Mouse (Mus musculus): ENCODE measurements around the gene Ntmt1.

Gene Ntmt1

DNA sequence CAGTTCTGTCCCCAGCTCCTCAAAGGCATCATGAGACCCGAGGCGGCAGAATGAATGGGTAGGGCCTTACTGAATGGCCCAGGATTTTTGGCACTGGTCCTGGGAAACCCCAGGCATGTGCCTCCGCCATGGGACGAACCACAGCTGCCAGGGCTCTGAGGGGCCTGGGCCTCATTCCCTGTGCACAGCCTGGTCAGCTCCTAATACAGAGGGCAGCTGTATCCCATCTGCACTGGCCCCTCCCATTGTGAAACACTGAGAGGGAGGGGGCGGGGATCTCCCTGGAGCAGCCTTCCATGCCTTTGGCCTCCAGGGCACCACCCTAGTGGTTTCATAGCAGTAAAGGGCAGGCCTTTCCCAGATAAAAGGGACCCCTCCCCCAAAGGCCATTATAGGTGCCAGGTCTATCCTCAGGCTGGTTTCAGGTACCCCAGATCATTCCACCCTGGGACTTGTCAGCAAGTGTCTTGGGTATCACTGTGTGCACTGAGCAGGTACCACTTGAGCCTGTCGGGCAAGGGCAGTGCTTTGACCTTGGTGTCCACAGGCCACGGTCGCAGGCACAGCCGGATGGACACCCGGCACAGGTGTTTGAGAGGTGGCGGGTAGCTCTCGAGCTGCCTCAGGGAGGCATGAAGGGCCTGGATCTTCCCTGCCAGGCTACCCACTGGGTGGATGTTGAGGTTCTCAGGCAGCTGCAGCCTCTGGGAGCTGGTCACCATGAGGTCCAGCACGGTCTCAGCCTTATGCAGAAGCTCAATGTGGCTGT lies 15.9 kb downstream of the Ntmt1 start:
- DNase-seq (ENCODE audit: low spot score), result peak; percentile 36

DNA sequence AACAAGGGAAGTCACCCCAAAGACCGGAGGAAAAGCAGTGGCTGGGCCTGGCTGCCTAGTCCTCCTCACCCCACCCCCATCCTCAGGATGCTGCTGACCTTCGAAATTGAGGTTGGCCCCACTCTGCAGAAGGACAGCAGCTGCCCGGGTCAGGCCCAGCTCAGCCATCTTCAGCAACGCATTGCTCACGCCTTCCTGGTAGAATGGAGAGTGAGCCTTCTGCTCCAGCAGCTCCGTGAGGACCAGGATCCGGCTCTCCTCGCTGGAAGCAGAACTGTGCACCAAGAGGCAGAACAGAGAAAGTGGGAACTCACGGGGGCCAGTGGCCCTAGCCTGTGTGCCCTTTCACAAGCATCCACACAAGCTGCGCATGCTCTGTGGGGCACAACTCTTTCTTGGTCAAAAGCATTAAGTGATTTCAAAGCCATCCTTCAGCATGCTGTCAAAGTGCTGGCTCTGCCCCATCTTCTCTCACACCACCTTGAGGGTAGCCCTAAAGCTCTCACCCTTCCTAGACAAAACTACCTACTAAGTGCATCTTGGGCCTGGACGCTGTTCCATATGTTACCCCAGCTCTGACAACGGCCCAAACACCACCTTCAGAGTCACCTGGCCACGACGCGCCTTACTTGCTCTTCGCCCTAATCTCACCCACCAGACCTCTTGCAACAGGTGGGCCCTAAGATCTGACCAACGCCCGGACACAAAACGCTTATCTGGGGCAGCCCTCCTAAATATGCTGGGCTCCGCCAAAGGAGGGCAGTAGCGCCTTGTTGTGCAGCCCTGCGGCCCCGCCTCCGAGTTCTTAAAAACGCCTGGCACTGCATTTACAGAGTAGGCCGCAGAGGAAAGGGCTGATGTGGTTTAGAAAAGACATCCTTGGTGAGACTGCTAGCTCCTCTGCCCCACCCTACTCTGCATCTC lies 19.5 kb downstream of the Ntmt1 start:
- DNase-seq (ENCODE audit: low spot score), result peak; percentile 61

DNA sequence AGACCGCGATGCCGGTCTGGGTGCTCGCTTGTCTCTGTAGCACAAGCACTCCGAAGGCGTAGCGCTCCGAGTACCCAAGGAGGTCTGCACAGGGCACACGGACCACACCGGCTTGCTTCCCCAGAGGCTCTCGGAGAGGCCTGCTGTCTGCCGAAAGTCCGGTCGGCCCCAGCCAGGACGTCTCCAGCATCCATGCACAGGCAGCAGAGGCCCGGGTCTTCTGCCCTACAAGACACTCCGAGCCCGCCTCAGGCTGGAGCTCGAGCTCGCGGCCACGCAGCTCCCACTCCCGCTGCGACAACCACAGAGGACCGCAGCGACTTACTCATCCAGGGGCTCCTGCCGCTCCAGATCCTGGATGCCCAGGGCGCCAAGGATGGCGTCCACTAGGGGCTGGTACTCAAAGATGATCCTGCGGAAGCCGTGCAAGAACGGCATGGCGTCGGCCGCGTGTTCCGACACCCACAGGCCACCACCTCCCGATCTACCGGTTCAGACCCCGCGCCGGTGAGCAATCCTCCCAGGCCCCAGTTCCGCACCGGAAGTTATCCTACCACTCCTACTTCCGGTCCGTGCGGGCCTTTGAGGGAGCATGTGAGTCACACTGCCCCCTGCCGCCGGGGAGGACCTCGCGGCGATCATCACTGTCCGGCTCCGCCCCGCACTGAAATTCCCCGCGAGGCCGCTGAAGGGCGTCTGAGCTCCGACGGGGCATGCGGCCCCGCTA lies 20.3 kb downstream of the Ntmt1 start:
- DNase-seq (ENCODE audit: low spot score), result peak; percentile 95

DNA sequence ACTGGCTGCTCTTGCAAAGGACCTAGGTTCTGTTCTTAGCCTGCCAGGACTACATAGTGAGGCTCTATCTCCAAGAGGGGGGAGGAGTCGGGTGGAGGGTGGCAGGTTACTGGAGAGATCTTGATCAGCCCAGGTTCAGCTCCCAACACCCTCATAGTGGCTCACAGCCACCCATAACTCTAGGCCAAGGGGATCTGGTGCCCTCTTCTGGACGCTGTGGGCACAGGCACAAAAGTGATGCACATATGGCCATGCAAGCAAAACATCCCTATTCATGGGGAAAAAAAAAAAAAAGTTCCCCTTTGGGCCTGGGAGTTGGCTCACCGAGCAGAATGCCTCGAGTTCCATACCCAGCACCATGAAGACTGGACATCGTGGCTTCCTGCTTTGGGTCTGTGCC lies 21.7 kb downstream of the Ntmt1 start:
- peak; percentile 37 for DNase-seq (ENCODE audit: low spot score)

DNA sequence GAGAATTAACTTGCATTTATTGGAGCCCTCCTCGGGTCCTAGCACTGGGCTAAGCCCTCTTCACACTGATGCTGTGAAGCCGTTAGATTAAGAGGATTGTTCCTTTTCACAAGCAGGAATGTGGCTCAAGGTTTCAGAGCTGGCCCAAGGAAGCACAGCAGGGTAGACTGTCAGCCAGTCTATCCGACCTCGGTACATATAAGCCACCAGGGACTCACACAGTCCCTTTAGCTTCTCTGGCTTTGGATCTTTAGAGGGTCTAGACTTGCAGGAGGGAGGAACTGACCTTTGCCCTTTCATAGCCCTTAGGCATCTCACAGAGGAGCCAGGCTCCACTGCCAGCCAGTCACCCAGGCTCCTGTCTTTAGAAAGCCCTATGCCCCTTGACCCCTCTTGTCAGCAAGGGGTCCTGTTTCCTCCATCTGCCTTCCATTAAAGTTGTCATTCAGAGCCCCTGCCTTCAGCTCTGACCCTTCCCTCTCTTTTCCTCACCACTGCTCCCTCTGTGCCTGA lies 22.7 kb downstream of the Ntmt1 start, which contains the start of gene Asb6:
TSS of gene Asb6 (minus strand) at position 51 of the 513 bp plus-strand sequence.
- DNase-seq (ENCODE audit: low spot score), result no peak

DNA sequence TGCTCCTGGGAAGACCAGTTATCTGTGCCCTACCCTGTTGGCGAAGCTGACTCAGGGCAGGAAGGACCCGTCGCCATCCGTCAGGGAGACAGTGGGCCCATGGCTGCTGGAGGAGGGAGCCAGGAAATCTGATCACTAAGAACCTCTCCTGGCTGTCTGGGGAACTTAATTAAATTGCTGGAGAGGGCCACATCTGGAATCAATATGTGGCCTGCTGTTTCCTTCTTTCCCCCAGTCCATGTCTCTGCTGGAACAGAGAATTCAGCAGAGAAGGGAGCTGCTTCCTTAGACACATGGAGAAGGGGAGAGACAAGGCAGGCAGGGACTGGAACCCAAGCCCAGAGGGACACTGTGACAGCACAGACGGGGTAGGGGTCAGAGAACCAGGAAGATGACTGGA lies 26.0 kb downstream of the Ntmt1 start:
- DNase-seq (ENCODE audit: low spot score), result no peak

DNA sequence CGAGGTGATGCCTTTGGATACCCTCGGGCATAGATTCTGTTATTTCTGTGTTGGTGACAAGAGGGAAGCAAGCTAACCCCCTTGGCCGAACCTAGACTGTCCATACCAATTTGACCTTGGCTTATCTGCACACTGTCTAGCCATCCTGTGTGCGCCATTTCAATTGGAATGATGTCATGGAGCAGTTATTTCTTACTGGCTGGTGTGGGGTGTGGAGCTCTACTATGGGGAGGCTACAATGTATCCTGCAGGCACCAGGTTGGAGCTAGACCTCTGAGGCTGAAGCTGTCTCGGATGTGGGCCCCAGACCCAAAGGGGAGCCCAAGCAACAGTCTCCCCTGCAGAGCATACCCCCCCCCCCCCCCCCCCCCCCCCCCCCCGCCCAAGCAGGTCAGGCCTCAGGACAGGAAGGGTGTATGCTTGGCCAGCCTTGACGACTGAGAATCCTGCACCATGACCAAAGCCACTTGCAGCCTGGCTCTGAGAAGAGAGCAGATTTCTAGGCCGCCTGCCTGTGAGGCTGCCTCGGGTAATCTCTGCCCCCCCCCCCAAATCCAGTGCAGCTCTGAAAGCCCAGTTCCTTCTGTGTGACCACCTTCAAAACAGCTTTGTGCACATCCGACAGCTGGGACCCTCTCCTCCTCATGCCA lies 26.9 kb downstream of the Ntmt1 start, which contains the start of gene Prrx2:
TSS of gene Prrx2 (plus strand) at position 600 of the 650 bp plus-strand sequence.
- DNase-seq (ENCODE audit: low spot score), result no peak

DNA sequence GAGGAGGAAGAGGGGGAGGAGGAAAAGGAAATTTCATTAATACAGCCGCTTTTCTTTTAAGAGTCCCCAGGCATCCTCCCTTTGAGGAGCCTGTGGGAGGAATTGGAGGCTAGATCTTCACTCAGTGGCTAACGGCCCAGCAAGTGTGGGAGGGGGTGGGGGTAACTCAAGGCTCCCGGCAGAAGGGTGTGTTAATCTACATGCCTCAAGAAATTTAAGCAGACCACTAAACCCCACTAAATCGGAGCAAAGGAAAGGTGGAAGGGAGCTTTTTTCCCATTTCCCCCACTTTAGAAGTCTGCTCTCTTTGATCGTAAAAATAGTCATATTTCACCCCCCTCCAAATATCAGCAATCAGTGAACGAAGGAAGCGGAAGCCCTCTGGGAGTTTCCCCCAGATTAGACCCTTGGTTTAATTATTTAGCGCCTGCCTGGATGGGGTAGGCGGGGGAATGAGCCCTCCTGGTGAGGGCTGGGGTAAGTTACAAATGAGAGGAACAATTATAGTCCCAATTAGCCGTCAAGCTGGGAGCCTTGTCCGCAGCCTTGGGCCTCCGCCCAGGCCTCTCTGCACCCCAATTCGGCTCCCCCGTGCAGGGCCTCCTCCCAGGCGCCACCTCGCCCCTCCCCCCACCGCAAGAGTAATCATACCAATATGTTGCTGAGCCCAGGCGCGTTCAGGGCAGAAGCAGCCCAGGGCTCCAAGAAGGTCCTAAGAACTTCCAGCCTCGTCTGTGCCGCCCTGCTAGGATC lies 28.8 kb downstream of the Ntmt1 start:
- DNase-seq (ENCODE audit: low spot score), result no peak

DNA sequence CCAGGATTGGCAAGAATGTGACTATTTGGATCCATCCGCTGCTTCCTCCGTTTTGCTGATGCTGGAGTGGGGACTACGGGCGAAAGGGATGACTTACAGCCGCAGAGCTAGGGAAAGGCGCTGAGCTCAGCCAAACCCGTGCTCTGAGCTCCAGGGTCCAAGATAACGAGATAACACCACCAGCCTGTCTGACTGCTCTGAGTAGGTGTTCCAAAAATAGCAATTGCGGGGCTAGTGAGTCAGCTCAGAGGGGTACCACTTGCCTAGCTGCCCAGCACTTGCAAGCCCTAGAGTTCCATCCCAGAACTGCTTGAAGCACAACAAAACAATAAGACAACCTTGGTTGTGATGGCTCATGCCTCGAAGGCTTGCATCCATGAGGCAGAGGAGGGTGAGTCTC lies 35.0 kb downstream of the Ntmt1 start:
- no peak for DNase-seq (ENCODE audit: low spot score)

DNA sequence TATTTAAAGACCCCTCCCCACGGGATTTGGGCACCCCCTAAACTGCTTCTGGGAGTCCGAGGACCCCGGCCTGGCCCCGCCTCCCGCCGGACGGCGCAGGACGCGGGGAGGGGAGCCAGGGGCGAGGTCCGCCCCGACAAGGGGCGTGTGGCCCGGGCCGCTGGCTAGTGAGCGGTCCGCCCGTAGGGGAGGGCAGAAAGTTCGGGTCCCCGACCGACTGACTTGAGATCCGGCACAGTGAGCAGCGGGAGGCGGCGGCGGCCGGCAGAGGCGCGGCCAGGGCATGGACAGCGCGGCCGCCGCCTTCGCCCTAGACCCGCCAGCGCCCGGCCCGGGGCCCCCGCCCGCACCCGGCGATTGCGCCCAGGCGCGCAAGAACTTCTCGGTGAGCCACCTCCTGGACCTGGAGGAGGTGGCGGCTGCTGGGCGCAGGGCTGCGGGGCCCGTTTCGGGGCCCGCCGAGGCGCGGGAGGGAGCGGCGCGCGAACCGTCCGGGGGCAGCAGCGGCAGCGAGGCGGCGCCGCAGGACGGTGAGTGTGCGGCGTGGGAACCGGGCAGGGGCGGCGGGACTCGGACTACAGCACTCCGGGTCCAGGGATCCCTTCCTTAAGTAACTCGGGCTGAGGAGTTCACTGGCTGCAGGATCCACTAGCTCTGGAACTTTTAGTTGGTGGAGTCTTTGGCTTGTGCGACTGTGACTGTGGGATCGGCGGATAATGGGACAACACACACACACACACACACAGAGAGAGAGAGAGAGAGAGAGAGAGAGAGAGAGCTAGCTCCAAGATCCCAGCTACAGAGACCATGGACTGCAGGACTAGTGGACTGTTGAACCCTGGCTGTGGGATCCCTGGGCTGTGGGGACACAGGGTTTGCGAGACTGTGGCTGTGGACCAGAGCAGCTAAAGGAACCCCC lies 37.8 kb downstream of the Ntmt1 start:
- DNase-seq (ENCODE audit: low spot score), result peak; percentile 41

DNA sequence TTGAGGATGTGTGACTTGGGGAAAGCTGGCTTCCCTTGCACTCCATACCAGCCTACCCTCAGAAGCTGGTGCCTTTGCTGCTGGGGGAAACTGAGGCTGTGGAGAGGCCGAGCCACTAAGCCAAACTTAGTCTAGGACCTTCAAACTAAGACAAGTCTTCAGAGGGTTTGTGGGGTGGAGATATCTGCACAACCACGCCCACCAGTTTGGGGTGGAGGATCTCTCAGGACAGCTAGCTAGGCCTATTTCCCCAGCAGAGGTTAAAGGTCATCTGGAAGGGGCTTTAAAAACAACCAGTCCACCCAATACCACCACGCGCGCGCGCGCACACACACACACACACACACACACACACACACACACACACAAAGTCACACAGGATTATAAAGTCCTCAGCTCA lies 38.6 kb downstream of the Ntmt1 start:
- DNase-seq (ENCODE audit: low spot score), result no peak

DNA sequence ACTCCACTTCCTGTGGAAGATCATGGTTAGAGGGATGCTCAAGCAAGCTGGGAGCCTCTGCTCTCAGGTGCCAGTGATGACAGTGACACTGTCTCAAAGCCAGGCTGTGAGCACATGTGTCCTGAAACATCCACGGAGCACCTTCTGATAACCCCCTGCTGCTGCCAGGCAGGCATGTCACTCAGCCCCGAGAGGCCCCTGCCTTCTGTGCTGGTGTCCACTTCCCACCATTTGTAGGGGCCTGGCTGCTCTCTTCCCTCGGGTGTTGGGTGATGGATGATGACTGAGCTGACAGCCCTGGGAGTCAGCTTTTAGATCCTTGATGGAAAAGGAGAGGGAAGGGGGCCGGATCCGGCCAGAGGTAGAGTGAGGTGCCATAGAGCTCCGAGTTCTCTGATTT lies 39.1 kb downstream of the Ntmt1 start:
- no peak for DNase-seq (ENCODE audit: low spot score)

DNA sequence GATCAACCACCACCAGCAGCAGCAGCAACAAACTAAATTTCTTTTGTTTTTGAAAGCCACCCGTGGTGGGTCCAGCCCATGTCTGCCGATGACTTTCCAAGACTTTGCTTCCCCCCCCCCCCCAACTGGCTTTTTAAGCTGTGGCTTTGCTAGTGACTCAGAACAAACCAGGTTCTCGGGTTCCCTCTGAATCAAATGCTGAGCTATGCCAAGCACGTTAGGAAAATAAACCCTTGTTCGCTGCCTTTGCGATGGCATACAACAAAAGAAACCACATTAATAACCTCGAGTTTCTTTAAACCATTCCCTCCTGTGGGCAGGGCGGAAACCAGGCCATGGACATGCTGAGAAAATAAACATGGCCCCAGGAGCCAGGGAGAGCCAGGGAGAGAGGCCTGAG lies 40.6 kb downstream of the Ntmt1 start:
- no peak for DNase-seq (ENCODE audit: low spot score)

DNA sequence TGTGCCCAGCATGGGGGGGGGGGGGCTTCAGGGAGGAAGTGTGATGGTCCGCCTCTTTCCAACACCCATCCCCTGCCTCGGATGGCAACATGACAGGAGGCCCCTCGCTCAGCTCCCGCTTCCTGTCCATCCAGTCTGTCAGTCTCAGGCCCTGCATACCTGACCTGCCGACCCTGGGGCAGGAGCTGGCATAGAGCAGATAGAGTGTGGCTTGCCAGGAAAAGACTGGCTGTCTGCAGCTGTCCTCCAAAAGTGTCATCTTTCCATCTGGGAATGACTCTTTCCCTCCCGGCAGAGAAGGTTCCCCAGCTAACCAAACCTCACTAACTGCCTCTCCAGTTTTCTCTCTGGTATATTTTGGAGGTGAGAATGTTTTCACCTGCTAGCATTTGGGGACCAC lies 43.0 kb downstream of the Ntmt1 start:
- DNase-seq (ENCODE audit: low spot score), result no peak

DNA sequence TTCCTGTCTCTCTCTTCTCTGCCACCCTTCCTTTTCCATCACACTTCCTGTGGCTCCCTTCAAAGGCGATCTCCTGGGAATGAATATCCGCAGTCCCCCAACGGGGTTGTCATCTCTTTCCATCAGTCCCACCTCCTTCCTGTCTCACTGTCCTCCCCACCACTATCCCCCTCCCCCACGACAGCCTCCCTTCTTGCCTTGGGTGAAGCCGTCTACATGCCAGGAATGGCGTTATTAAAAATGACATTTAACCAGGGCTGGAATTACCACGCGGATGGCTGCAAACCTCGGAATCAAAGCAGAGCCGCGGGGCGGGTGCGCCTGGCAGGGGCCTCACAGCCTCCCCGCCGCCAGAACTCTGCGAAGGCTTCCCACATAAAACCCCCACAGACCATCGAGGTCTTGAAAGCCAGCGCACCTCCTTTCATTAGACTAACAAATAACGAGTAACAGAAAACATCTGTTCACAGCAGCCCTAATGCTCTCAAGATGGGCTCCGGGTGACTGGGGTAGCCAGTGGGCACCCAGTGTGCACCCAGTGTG lies 45.2 kb downstream of the Ntmt1 start:
- DNase-seq (ENCODE audit: low spot score), result no peak

DNA sequence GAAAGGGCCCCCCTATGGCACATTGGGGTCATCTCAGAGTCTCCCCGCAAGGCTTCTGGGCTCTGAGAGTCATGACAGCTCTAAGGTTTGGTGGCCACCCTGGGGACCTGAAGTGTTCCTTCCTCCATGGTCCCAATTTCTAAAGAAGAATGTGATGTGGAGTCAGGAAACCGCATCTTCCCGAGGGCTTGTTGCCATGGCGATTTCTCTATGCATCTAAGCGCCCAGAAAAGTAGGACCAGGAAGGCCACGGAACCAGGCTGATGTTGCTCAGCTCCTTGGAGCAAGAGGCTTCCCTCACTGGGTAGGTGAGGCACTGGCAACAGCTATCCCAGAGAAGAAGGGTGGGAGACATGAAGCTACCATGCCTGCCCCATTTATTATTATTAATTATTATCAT lies 49.5 kb downstream of the Ntmt1 start:
- no peak for DNase-seq (ENCODE audit: low spot score)

DNA sequence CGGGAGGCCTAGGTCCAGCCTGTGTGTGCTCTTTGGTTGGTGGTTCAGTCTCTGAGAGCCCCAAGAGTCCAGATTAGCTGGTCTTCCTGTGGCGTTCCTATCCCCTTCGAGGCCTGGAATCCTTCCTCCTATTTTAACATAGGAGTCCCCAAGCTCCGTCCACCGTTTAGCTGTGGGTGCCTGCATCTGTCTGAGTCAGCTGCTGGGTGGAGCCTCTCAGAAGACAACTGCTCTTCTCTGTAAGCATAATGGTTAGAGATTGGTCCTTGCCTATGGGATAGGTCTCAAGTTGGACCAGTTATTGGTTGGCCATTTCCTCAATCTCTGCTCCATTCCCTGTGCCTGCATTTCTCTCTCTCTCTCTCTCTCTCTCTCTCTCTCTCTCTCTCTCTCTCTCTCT lies 52.2 kb downstream of the Ntmt1 start:
- DNase-seq (ENCODE audit: low spot score), result no peak

DNA sequence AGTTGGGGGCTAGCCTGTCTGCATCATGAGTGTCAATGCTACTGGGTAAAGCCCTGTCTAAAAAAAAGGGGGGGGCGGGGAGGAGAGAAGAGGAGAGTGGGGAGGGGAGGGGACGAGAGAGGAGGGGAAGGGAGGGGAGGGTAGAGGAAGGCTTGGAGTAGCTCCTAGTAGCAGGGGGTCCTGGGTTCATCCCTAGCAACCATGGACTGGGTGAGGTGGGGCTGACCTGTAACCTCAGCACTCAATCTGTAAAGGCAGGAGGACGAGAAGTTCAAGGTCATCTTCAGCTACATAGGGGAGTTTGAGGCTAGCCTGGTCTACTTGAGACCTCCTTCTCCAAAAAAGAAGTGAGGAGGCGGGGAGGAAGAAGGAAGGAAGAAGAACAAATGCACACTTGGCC lies 54.5 kb downstream of the Ntmt1 start:
- no peak for DNase-seq (ENCODE audit: low spot score)

DNA sequence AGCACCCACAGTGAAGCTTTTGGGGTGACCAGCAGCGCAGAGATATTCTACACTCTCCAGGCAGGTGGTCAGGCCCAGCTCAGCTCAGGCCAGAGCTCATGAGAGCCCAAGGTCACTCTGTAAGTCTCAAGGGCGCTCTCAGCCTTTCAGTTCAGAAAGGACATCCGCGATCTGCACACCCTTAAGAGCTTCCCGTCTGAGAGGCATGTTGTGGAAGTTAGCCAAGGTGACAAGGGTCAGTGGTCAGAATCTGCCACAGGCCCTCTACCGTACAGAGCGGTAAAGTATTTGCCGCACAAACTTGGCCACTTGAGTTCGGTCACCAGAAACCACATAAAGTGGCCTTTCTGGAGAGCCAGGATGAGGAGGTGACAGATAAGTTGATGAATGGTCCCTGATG lies 55.9 kb downstream of the Ntmt1 start:
- DNase-seq (ENCODE audit: low spot score), result no peak

DNA sequence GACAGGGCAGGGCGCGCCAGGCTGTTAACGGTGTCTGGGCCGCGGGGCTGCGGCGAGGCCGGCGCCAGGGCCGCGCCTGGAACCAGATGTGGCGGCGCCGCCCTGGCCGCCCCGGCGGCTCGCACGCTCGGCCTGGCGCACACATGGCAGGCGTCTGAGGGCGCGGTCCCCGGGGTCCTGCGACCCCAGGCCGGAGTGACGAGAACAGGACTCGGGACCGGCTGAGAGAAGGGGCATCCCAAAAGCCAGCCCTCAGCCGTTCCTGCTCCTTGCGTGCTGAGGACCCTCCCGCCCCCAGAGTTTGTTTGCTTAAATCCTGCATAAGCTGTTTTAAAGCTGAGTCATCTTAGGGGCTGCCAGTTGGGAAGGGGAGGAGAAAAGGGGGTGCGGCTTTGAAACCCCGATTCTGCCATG lies 57.3 kb downstream of the Ntmt1 start:
- DNase-seq (ENCODE audit: low spot score), result peak; percentile 40

All from ovary, postnatal 36 days (tissue).